In genomic region chr9:53401146-53401545, GRCm38 (mm10) we compare ENCODE assay signal across 35 mouse cellular contexts. TPM values are rescaled to one million over a fixed set of nuclear protein-coding genes. Genes with fewer than 3 reads are reported as not detected.
DNase-seq lines count a peak whose midpoint lies in the region; ATAC-seq and TF ChIP-seq lines count a peak whose summit lies in the region.
"Had no signal": no experiment of that assay in that cellular context is flagged by ENCODE, and none has a peak within 500 bp of the region (broad histone marks: within the 10 kb centered on the region; RNA-seq: fewer than 3 reads in every experiment).

No protein-coding gene starts in this region.

- H3K36me3 ChIP-seq in kidney, adult 2 months (ENCODE audit: control insufficient read depth, insufficient read depth, low read length) = no peaks in the 10 kb centered on the region
- H3K36me3 ChIP-seq in forebrain, embryonic 14.5 days (ENCODE audit: control insufficient read depth, insufficient read depth, low read length) = no peaks in the 10 kb centered on the region
- H3K36me3 ChIP-seq: embryonic facial prominence, embryonic 10.5 days; forebrain, embryonic 12.5 days; G1E; heart, embryonic 15.5 days; hindbrain, embryonic 10.5 days had no signal

- H3K27ac ChIP-seq in kidney, adult 2 months (ENCODE audit: insufficient read depth, low read depth, low read length) = no peak overlapping the region
- H3K27ac ChIP-seq in forebrain, embryonic 14.5 days (ENCODE audit: low read depth, low read length) = no peak overlapping the region
- H3K27ac ChIP-seq: embryonic facial prominence, embryonic 10.5 days; embryonic facial prominence, embryonic 13.5 days; forebrain, embryonic 12.5 days; gastrocnemius, adult 2 months; heart, embryonic 15.5 days; hindbrain, embryonic 10.5 days; hindbrain, embryonic 14.5 days had no signal

- no peak overlapping the region for H3K4me2 ChIP-seq in forebrain, embryonic 14.5 days (ENCODE audit: low read length)
- H3K4me2 ChIP-seq: embryonic facial prominence, embryonic 13.5 days; forebrain, embryonic 12.5 days; hindbrain, embryonic 14.5 days had no signal

- TF ChIP-seq CTCF in kidney, adult 2 months (conservative IDR thresholded peaks at IDR 0.05; ENCODE audit: insufficient read depth, insufficient read length, low read depth, low read length) = no peak

- WGBS in kidney, adult 2 months = 72% methylated on average over 8 of the region's 8 CpGs
- WGBS in forebrain, embryonic 14.5 days = 89% methylated on average over 8 of the region's 8 CpGs

- H3K9me3 ChIP-seq in forebrain, embryonic 14.5 days (replicated peaks; ENCODE audit: control insufficient read depth, low read length) = no peaks in the 10 kb centered on the region
- H3K9me3 ChIP-seq: embryonic facial prominence, embryonic 10.5 days; embryonic facial prominence, embryonic 13.5 days; forebrain, embryonic 12.5 days; G1E; heart, embryonic 12.5 days; heart, embryonic 15.5 days; hindbrain, embryonic 10.5 days had no signal

- no peak for ATAC-seq in forebrain, embryonic 14.5 days
- ATAC-seq: activated CD4-positive, CD25-positive, alpha-beta regulatory T cell, adult 4 months; forebrain, postnatal 0 days; hindbrain, postnatal 0 days; Patski had no signal

- no peak overlapping the region for H3K4me3 ChIP-seq in kidney, adult 2 months (ENCODE audit: insufficient read depth, low read depth, low read length)
- no peak overlapping the region for H3K4me3 ChIP-seq in forebrain, embryonic 14.5 days (ENCODE audit: low read depth, low read length)
- H3K4me3 ChIP-seq: embryonic facial prominence, embryonic 10.5 days; embryonic facial prominence, embryonic 13.5 days; erythroblast, embryonic 14.5 days; forebrain, embryonic 12.5 days; gastrocnemius, adult 2 months; heart, embryonic 12.5 days; heart, embryonic 15.5 days; hindbrain, embryonic 10.5 days had no signal

- H3K27me3 ChIP-seq in kidney, adult 2 months (replicated peaks; ENCODE audit: control insufficient read depth, insufficient read depth, low read length) = no peaks in the 10 kb centered on the region
- no peaks in the 10 kb centered on the region for H3K27me3 ChIP-seq in forebrain, embryonic 14.5 days (replicated peaks; ENCODE audit: control insufficient read depth, insufficient read depth, low read length)
- H3K27me3 ChIP-seq: CH12.LX; embryonic facial prominence, embryonic 13.5 days; forebrain, embryonic 12.5 days; heart, embryonic 12.5 days; heart, embryonic 15.5 days; Patski had no signal

- no peak for TF ChIP-seq POLR2A in kidney, adult 2 months (IDR thresholded peaks at IDR 0.05; ENCODE audit: low read depth, low read length)

- no peak overlapping the region for H3K9ac ChIP-seq in forebrain, embryonic 14.5 days (ENCODE audit: low read length)
- H3K9ac ChIP-seq: embryonic facial prominence, embryonic 13.5 days; forebrain, embryonic 12.5 days; forebrain, postnatal 0 days; heart, embryonic 12.5 days; heart, embryonic 15.5 days; hindbrain, embryonic 14.5 days had no signal

- peak; percentile 63 for DNase-seq in kidney, adult 2 months
- DNase-seq in kidney, postnatal 4 days = no peak
- peak; percentile 23 for DNase-seq in lung, postnatal 25 days (ENCODE audit: low spot score)
- no peak for DNase-seq in lung, postnatal 4 days
- DNase-seq in ZHBTc4 (ENCODE audit: low read depth, low spot score) = peak; percentile 58
- peak; percentile 44 for DNase-seq in kidney, postnatal 14 days
- no peak for DNase-seq in heart, adult 11 months
- no peak for DNase-seq in forebrain, embryonic 14.5 days (ENCODE audit: low spot score)
- DNase-seq: adrenal gland, adult 8-10 months; adrenal gland, postnatal 25 days; B cell, adult 2 months; cerebellum, adult 11-12 months; cerebellum, adult 8-10 months; cerebellum, postnatal 10 days; cerebellum, postnatal 36 days; embryo, embryonic 11 days; forebrain, postnatal 0 days; gastrocnemius, adult 2 months; gastrocnemius, postnatal 14 days; heart, adult 18-20 months; heart, postnatal 10 days; heart, postnatal 36 days had no signal

- peaks cover 7% of the 10 kb centered on the region; the same call in 1 of the 2 replicates for H3K4me1 ChIP-seq in kidney, adult 2 months (ENCODE audit: control insufficient read depth, insufficient read depth, low read length)
- peaks cover 5% of the 10 kb centered on the region; the same call in 1 of the 2 replicates for H3K4me1 ChIP-seq in forebrain, embryonic 14.5 days (ENCODE audit: control insufficient read depth, insufficient read depth, low read length)

RNA-seq across cellular contexts. Expression of gene 4930550C14Rik, which starts 1.0 kb away (rescaled TPM):
- polyA plus RNA-seq in kidney, adult 2 months (2012; rRNA removed) = 1.0 and 1.8 TPM in 2 replicates
- polyA plus RNA-seq in forebrain, embryonic 14.5 days (2014; fragmentation: Nextera tagmentation; extraction: Ambion mirVana) = 0.17 and 0.57 TPM in 2 replicates
- polyA plus RNA-seq: G1E; hindbrain, embryonic 14.5 days had no signal

RNA-seq across cellular contexts. Expression of gene Kdelc2, which starts 17.3 kb away (rescaled TPM):
- polyA plus RNA-seq in kidney, adult 2 months (2012; rRNA removed) = 3.5 and 4.3 TPM in 2 replicates
- 3.3 and 5.1 TPM in 2 replicates for polyA plus RNA-seq in forebrain, embryonic 14.5 days (2014; fragmentation: Nextera tagmentation; extraction: Ambion mirVana)
- polyA plus RNA-seq: erythroblast, embryonic 14.5 days; G1E had no signal

Comparison
In these comparisons a context has a peak if more than half of its experiments do, and no peak if none do; other contexts are left out.
1. DNase-seq: peak in kidney, adult 2 months (single experiment), lung, postnatal 25 days (single experiment), ZHBTc4 (single experiment) and kidney, postnatal 14 days (single experiment); none in kidney, postnatal 4 days (0 of 2), lung, postnatal 4 days (0 of 2), heart, adult 11 months (single experiment) and forebrain, embryonic 14.5 days (single experiment).